Mouse (Mus musculus) left cerebral cortex, postnatal 4 days (tissue): ENCODE measurements around the gene Cks2. TPM values are rescaled to one million over a fixed set of nuclear protein-coding genes. Genes with fewer than 3 reads are reported as not detected.
A peak's percentile ranks its signal among the peaks of the same experiment; 100 is the strongest.
"Not testable (repeated sequence)": the region's sequence is repeated elsewhere in the genome, so short reads cannot be mapped to it uniquely, and the experiment has no call there.

Source experiments
- DNase-seq: peaks from one replicate; pipeline ENCODE4 v3.0.0-alpha.2; 2022
- intact Hi-C: fragments of 180-260 bp; cut with DNase I; formaldehyde crosslinking; loops from one replicate; pipeline ENCODE4 v1.15.1; 2025
- total RNA-seq, 2 experiments: library from RNA; stranded (reverse); gene quantifications; 2 replicates each; pipeline ENCODE4 v1.2.3; 2021

The Cks2 gene
- total RNA-seq, 2 experiments from 2014 or later: 7.7 to 9.4 TPM

GRCm38 (mm10) chr13:51635384-51635783, 9.6 kb upstream of the Cks2 start:
- intact Hi-C loops, DNase-seq: not testable (repeated sequence)

DNA sequence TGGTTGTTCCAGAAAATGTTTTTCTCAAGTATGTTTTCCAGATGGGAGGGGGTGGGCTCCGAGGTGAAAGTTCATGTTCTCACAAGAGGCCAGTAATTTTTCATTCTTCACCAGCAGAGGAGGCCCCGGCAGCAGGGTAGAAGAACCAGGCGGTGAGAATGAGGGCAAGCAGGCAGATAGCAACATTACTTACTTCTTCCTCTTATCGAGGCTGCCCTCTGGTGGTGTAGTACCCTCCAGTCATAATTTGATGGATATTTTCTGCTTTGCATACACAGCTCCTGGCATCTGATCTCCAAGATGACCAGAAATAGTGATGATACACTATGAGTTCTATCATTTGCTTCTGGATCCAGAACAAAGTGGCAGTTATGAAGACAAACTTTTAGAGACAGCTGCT, 6.1 kb upstream of the Cks2 start:
- no peak for DNase-seq
- intact Hi-C loops: no loop called here

DNA sequence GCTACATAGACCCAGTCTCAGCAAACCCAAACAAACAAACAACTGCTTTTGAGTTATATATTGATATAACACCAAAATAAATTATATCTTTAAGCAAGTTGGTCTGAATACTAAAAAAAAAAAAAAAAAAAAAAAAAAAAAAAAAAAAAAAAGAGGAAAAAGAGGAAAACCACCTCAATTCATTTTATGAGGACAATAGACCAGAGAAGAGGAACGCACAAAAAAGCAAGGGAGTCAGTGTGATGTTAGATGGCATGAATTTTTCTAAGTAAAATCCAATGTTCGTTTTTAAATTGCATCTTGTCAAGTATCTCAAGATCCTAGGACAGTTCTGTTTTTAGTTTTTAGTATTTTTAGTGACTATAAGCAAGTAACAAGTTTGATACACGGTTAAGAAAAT, 3.6 kb upstream of the Cks2 start:
- no peak for DNase-seq
- intact Hi-C loops: no loop called here

DNA sequence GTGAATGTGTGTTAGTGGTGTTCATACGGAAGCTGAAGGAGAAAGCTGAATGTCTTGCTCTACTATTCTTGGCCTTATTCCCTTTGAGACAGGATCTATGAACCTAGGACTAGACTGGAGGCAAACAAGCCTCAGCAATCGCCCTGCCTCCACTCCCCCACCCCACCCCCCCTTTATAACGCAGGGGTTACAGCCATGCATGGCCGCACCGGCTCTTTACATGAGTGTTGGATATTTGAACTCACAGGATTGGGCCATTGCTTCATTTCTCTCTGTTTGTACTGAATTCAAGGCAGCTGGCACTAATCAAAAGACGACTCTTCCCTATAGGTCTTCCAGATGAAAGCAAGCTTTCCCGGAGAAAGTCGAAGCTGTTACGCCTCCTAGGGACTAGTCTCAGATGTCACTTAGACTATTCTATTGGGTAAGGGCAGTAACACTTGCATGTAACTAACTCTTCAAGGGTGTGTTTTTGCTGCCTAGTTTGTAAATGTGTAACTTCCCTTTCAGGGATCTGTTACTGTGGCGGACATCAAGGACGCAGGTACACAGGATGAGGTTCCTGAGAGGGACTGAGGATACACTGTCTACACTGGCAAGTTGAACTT, 2.8 kb upstream of the Cks2 start:
- intact Hi-C loops: no loop called here
- DNase-seq: no peak

DNA sequence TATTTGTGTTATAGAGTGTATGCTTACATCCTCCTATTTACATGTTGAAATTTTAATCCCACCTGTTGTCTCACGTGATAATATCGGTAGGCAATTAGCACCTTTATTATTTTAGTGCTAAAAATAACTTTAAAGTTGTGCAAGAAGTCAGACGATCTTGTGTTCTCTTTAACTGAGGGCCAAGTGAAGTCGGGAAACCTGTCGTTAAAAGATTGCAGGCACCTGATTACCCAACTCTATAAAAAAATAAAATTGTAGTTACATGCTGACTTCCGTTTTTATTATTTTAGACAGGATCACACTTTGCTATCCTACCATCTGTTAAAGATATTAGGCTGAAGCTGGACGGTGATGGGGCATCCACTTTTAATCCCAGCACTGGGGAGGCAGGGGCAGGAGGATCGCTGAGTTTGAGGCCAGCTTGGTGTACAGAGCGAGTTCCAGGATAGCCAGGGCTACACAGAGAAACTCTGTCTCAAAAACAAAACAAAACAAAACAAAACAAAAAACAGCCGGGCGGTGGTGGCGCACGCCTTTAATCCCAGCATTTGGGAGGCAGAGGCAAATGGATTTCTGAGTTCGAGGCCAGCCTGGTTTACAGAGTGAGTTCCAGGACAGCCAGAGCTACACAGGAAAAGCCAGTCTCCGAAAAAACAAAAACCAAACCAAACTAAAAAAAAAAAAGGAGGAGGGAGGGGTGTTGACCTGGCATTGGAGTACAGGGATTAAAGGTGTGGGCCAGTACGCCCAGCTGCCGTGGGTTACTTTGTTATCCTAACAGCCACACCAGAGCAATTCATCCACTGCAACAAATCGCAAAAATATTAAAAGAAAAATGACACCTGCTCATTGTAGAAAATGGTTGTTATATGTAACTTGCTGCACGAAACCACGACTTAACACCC, 856 bp upstream of the Cks2 start:
- DNase-seq: no peak
- intact Hi-C loops: no loop called here

GRCm38 (mm10) chr13:51645872-51646271, 840 bp downstream of the Cks2 start:
- intact Hi-C loops: no loop called here
- no peak for DNase-seq

- DNase-seq: no peak
- intact Hi-C loops: no loop called here
Observed at GRCm38 (mm10) chr13:51646362-51647027, 1.5 kb downstream of the Cks2 start.

GRCm38 (mm10) chr13:51647770-51648169, 2.7 kb downstream of the Cks2 start:
- intact Hi-C loops: no loop called here
- no peak for DNase-seq

GRCm38 (mm10) chr13:51648237-51648636, 3.2 kb downstream of the Cks2 start:
- no peak for DNase-seq
- intact Hi-C loops: no loop called here

GRCm38 (mm10) chr13:51649740-51650139, 4.7 kb downstream of the Cks2 start:
- intact Hi-C loops: no loop called here

GRCm38 (mm10) chr13:51651408-51652064, 6.5 kb downstream of the Cks2 start, which contains the start of gene Secisbp2:
TSS of gene Secisbp2 (plus strand) at chr13:51651697.
- DNase-seq: peak; percentile 95
- intact Hi-C loops: no loop called here

More at GRCm38 (mm10) chr13:51649740-51650139, 4.7 kb downstream of the Cks2 start:
- DNase-seq: no peak

DNA sequence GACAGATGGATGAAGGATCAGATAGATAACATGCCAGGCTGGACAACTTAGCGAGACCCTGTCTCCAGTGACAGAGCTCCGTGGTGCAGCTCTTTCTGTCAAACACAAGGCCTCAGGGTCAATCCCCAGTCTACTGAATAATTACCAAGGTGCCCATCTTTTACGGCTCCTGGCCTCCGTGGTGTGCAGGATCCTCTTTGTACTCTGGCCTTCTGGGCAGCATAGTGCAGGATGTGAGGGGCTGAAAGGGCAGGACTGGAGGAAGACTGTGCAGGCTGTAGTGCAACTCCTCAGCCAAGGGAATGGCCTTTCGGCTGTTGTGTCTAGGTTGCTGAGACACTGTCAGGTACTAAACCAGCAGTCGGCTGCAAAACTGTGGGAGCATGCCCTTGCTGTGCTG, 8.1 kb downstream of the Cks2 start:
- no peak for DNase-seq

DNA sequence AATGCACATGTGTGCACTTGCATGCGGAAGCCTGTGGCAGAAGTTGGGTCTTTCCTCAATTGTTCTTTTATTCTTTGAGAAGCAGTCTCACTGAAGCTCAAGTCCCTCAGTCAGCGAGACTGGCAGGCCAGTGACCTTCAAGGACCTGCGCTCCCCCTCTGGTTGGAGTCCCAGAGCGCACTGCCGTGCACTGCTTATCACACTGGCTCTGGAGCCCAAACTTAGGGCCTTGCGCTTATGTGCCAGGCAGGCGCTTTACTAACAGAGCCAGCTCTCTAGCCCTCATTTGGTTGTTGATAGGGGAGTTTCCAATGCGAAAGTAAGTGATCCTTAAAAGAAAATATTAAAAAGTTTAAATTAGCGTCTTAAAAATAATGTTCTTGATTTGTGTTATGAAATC, 8.9 kb downstream of the Cks2 start:
- intact Hi-C loops: no loop called here
- DNase-seq: no peak

More for the DNA sequence above, 8.1 kb downstream of the Cks2 start:
- intact Hi-C loops: no loop called here

- no peak for DNase-seq
- intact Hi-C loops: no loop called here
Observed at GRCm38 (mm10) chr13:51656516-51657235, 11.6 kb downstream of the Cks2 start.

DNA sequence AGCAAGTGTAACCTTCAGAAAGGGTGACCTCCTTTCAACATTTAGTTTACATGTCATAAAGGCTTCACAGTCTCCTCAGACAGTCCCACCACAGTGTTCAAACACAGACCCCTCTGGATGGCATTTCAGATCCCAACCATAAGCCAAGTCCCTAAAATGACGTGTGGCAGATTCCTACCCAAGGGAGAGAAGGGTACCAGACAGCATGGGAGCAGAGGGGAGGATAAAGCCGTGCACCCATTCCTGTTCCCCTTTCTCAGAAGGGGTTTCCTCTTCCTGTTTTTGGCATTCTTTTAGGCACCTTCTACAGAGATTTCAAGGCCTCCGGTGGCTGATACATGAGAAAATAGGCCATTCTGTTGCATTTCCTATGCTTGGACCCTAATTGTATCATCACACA, 13.1 kb downstream of the Cks2 start:
- intact Hi-C loops: no loop called here
- no peak for DNase-seq

DNA sequence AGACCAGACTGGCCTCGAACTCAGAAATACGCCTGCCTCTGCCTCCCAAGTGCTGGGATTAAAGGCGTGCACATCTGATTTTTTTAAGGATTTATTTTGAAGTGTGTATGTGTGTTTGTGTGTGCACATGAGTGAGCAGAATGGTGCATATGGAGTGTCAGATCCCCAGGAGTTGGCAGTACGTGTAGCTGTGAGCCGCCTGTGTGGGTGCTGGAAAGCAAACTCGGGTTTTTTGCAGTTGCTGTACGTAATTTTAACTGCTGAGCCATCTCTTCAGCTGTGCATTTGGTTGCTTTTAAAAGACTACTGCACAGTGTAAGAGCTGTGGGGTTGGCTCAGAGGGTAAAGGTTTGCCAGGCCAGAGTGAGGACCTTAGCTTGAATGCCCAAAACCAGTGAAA, 14.5 kb downstream of the Cks2 start:
- no peak for DNase-seq
- intact Hi-C loops: no loop called here

DNA sequence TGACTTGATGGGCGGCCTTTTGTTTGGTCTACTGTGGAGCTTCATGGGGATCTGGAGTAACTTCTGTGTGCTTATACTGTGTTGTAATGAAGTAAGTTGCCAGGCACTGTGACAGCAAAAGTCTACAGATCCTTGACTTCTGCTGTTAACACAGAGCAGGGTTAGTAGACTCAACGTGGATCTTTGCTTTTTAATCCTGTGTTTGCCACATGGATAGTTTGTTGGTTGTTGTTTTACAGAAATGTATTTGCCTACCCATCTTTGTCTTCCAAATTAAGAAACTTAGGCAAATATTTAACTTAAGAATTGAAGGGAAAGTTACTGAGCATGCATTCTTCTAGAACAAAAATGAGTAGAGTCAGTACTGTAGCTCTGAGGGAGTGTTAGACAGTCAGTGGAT, 18.5 kb downstream of the Cks2 start:
- intact Hi-C loops: no loop called here
- no peak for DNase-seq

GRCm38 (mm10) chr13:51668195-51668594, 23.2 kb downstream of the Cks2 start:
- DNase-seq: not testable (repeated sequence)

GRCm38 (mm10) chr13:51676641-51677040, 31.6 kb downstream of the Cks2 start:
- DNase-seq: peak; percentile 40

More at GRCm38 (mm10) chr13:51668195-51668594, 23.2 kb downstream of the Cks2 start:
- intact Hi-C loops: not testable (repeated sequence)

GRCm38 (mm10) chr13:51677041-51677440, 32.0 kb downstream of the Cks2 start:
- intact Hi-C loops: no loop called here
- no peak for DNase-seq

More at GRCm38 (mm10) chr13:51676641-51677040, 31.6 kb downstream of the Cks2 start:
- intact Hi-C loops: no loop called here
